Mouse (Mus musculus) T-helper 17 cell (primary cell): Measurements from ENCODE around the gene Gm8909.
"Not testable (repeated sequence)": the region's sequence is repeated elsewhere in the genome, so short reads cannot be mapped to it uniquely, and the experiment has no call there.

Experiments
- in situ Hi-C, 2 experiments: fragments of 300-600 bp; cut with MboI, MseI; formaldehyde crosslinking; loops; 1 replicate in 1 of 2; 2 replicates in 1 of 2; pipeline ENCODE4 v1.15.1; 2025; ENCODE audit warnings: high pct_unique_total_duplicates in 2 of 2

Gm8909 gene

GRCm38 (mm10) chr17:36166901-36167300 is 1.4 kb downstream of the Gm8909 start:
- in situ Hi-C loops = not testable (repeated sequence)

- in situ Hi-C loops = no loop called here
Measured at GRCm38 (mm10) chr17:36161129-36162051, 6.9 kb downstream of the Gm8909 start.

GRCm38 (mm10) chr17:36158264-36158663 is 10.1 kb downstream of the Gm8909 start:
- in situ Hi-C loops = not testable (repeated sequence)

GRCm38 (mm10) chr17:36157782-36158181 is 10.6 kb downstream of the Gm8909 start:
- in situ Hi-C loops = not testable (repeated sequence)

GRCm38 (mm10) chr17:36154271-36155149 is 13.8 kb downstream of the Gm8909 start:
- in situ Hi-C loops = no loop called here

GRCm38 (mm10) chr17:36151200-36151599 is 17.1 kb downstream of the Gm8909 start:
- in situ Hi-C loops = not testable (repeated sequence)

- in situ Hi-C loops = not testable (repeated sequence)
Measured at GRCm38 (mm10) chr17:36148468-36148867, 19.9 kb downstream of the Gm8909 start.

GRCm38 (mm10) chr17:36146937-36147336 is 21.4 kb downstream of the Gm8909 start:
- in situ Hi-C loops = not testable (repeated sequence)

- in situ Hi-C loops = not testable (repeated sequence)
Measured at GRCm38 (mm10) chr17:36145861-36146156, 22.5 kb downstream of the Gm8909 start.

- in situ Hi-C loops = no loop called here
Measured at GRCm38 (mm10) chr17:36145111-36145860, 23.1 kb downstream of the Gm8909 start.

GRCm38 (mm10) chr17:36136299-36136848 is 32.0 kb downstream of the Gm8909 start:
- in situ Hi-C loops = not testable (repeated sequence)

- in situ Hi-C loops = not testable (repeated sequence)
Measured at GRCm38 (mm10) chr17:36135421-36136231, 32.7 kb downstream of the Gm8909 start.

GRCm38 (mm10) chr17:36131516-36132265 is 36.6 kb downstream of the Gm8909 start:
- in situ Hi-C loops = no loop called here

- in situ Hi-C loops = not testable (repeated sequence)
Measured at GRCm38 (mm10) chr17:36128968-36129817, 39.1 kb downstream of the Gm8909 start, which contains the start of gene Gm7030. Gene Gm7030 (minus strand): TSS chr17:36129425.

- in situ Hi-C loops = not testable (repeated sequence)
Measured at GRCm38 (mm10) chr17:36128525-36128924, 39.8 kb downstream of the Gm8909 start.

GRCm38 (mm10) chr17:36124111-36124510 is 44.2 kb downstream of the Gm8909 start:
- in situ Hi-C loops = not testable (repeated sequence)

- in situ Hi-C loops = not testable (repeated sequence)
Measured at GRCm38 (mm10) chr17:36121352-36122020, 46.9 kb downstream of the Gm8909 start, which contains the start of gene Gm19684. Gene Gm19684 (plus strand): TSS chr17:36121678.

GRCm38 (mm10) chr17:36120839-36121238 is 47.5 kb downstream of the Gm8909 start:
- in situ Hi-C loops = not testable (repeated sequence)
